Mouse (Mus musculus) kidney, postnatal 25 days (tissue): ENCODE data around the gene Smarca2.

Experiments
- DNase-seq, 2 experiments: peaks; one replicate each; pipeline ENCODE4 v3.0.0; 2021; ENCODE audit warnings: mixed read lengths in 2 of 2

Smarca2 gene

DNA sequence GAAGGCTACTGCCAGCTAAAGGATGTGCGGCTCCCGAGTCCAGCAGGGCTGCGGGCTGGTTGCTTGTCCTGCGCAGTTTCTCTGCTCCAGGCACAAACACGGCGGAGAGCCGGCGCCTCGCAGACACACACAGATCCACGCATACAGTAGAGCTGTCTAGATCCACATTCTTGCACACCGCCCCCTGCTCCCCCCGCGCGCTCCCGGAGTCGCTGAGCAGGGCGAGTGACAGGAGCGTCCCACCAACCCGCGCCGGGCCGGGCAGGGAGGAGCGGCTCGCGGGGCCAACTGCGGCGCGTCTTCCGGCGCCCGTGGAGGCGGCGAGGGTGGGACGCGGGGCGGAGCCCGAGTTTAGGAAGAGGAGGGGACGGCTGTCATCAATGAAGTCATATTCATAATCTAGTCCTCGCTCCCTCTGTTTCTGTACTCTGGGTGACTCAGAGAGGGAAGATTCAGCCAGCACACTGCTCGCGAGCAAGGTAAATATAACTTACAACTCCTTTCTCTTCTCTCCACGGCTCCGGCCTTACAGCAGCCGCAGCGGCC, at the start of gene Smarca2:
Gene Smarca2, plus strand, starts transcription at position 296 of the 546 bp plus-strand sequence.
- peak; percentile 97 to 99 for DNase-seq

- no peak for DNase-seq
Measured at GRCm38 (mm10) chr19:26564850-26565249, 40.0 kb upstream of the Smarca2 start.

DNA sequence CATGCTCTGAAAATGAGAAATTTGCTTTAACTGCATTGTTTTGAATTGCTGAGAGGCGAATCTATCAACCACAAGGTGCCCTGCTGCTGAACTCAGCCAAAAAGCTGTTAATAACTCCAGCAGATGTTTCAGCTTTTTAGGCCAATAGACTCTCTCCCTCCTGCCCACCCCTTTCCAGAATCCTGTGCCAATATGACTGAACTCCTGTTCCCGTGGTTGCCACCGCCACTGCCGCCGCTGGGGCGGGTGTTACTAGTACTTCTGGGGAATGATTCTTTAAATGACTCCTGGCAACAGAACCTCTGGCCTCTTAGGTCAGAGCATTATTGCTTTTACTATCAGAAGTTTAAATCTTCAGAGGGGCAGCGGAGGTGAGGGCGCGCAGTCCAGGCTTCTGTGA, 38.7 kb upstream of the Smarca2 start:
- peak; percentile 11 to 40 for DNase-seq

- no peak for DNase-seq
Measured at GRCm38 (mm10) chr19:26568236-26568635, 36.6 kb upstream of the Smarca2 start.

DNA sequence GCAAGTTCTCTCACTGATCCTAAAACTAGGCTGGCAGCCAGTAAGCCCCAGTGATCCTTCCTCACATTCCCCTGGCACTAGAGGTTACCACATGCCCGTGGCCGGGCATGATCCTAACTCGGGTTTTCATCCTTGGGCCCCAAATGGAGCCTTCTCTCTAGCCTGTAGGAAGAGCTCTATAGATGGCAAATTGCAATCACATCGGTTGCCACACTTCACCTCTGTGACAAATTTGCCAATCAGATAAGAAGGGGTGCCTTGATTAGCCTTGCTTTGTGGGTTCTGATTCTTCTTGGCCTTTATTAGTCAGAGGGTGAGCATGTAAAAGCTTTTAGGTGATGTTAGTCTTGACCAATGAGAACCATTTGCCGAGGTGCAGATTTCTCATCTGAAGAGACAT, 35.9 kb upstream of the Smarca2 start:
- no peak for DNase-seq

GRCm38 (mm10) chr19:26569461-26569860, 35.4 kb upstream of the Smarca2 start:
- no peak for DNase-seq

DNA sequence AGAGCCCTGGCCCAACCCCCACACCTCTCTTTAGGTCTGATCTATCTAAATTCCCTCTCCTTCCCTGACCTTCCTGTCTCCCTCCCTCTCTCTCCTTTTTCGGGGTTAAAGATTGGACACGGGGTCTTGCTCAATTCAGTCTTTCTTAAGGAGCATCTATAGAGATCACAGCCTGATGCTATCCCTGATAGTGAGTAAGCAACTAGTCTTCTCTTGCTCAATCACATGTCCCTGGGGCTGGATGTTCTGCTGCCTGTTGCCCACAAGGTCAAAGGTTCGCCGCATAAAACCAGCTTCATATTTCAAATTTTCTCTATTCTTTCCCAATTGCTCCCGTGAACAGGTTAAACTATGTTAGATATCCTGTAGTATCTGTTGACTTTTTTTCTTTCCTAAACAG, 25.2 kb upstream of the Smarca2 start:
- DNase-seq = peak; percentile 30 to 45

- peak; percentile 57 to 74 for DNase-seq
Measured at GRCm38 (mm10) chr19:26580061-26580460, 24.8 kb upstream of the Smarca2 start.

DNA sequence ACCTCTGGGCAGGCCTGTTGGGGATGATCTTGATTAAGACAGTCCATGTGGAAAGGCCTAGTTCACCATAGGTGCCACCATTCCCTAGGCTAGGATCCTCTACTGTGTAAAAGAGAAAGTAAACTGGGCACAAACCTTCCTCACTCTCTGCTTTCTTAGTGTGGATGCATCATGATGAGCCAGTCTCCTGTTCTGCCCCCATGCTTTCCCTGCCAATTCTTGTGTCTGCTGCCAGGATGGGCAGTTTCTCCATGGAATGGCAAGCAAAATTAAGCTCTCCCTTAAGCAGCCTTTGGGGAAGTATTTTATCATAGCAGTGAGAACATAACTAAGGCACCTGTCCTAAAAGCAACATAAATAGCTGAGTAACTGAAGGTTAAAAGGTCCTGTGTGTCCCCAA, 10.2 kb upstream of the Smarca2 start:
- no peak for DNase-seq

GRCm38 (mm10) chr19:26601459-26601858, 3.4 kb upstream of the Smarca2 start:
- no peak for DNase-seq

- DNase-seq = no peak
Measured at GRCm38 (mm10) chr19:26603296-26603860, 1.5 kb upstream of the Smarca2 start.

GRCm38 (mm10) chr19:26603906-26604754, 720 bp upstream of the Smarca2 start:
- DNase-seq = peak; percentile 64 to 83

DNA sequence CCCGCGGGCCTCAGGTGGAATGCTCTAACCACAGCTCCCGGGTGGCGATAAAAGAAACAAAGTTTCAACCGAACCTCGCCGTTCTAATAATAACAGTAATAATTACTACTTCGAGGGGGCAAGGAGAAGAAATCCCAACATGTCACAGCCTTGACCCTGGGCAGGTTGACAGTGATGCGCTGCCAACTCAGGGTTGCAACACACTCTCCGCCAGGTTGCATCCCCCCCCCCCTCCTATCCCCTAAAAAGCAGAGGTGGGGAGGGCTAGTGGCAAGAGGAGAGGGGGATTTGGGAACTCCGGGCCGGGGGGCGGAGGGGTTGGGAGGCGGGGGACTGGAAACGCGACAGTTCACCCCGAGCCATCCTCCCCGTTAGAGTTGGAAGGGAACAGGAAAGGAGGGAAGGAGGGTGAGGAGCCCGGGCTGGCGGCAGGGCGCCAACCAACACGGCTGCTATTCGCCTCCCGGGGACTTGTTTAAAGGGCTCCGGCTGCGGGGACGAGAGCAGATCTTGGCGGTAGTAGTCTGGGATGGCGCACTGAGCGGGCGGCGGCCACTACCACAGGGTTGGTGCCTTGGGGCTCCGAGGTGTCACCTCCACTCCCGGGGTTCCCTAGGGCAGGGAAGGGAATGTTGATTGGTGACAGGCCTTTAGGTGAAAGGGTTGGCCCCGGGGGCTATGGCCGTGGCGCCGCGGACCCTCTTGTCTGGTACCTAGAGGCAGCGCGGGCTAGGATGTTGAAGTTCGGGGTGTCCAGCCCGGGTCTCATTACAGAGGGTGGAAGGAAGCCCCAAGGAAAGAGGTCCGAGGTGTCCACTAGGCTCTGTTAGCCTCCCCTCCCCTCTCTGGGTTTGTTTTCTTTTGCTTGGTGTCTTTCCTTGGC, 829 bp downstream of the Smarca2 start:
- peak; percentile 70 to 82 for DNase-seq

DNA sequence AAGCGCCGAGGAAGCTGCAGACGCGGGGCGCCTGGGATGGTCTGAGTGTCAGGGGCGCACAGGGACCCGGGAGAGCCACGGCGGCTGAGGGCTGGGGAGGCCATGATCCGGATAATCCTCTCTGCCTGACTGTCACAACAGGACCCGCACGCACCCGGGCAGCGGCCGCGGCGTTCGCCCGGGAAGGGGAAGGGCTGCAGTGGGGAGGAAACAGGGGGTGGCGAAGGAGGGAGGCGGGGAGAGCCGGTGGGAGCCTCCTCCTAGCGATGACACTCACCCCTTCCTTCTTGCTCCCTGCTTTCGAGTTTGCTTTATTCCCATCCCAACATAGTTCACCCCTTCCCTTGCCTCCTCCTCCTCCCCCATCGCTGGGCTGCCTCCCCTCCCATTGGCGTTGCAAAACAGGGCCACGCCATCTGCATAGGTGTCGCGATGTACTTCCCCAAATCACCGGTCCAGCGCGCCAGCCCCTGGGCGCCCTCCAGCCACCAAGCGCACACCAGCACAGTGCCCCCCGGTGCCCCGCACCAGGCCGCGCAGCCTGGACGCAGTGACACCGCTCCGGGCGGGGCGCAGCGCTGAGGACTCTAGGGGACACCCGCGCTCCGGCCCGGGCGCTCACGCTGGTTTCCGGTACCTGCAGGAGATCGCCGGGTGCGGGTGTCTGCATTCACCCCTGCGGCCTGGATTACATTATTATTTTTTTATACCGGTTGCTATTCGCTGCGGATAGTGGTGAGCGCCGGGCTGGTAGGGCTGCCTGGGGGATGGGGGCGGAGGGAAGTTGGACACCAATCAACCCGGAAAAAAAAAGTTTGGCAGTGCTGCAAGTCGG, 1.7 kb downstream of the Smarca2 start:
- DNase-seq = peak; percentile 69 to 83

- peak; percentile 72 to 86 for DNase-seq
Measured at GRCm38 (mm10) chr19:26607156-26607536, 2.3 kb downstream of the Smarca2 start.

DNA sequence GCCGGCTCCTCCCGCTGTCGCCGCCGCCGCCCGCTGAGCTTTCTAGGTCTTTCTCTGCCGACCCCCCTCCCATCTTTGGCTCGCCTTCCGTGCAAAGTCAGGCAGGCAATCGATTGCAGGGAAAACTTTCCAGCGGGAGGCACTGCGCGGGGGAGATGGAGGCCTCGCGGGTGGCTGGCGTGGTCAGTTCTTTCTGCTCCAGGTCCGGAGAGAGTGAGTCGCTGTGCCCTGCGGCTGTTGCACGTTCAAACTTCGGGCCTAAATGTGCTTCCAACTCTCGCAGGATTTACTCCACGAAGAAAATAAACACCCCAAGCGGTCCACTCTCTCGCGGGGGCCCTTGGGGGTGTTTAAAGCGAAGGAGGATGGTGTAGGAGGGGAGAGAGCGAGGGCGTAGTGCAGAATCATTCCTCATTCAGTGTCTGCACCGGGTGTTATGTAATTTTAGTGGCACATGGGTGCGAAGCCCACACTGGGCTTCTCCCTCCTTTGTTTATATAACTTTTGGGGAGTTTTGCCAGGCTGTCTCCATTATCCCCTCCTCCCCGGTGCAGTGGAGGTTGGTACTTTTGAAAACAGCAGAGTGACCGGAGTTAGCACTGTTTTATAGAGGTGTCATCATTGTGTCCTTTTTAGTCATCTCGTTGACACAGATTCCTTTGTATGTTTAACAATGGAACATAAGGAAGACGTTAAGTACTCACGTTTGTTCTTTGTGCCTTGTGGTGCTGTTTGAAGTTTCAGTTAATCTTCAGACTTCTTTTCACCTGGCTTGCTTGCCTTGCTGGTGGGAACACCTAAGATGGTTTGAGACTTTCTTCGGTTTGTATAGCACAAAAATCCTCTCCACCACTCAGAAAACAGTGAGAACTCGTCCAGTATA, 2.9 kb downstream of the Smarca2 start:
- peak in 1 of 2 experiments; percentile 75 for DNase-seq

DNA sequence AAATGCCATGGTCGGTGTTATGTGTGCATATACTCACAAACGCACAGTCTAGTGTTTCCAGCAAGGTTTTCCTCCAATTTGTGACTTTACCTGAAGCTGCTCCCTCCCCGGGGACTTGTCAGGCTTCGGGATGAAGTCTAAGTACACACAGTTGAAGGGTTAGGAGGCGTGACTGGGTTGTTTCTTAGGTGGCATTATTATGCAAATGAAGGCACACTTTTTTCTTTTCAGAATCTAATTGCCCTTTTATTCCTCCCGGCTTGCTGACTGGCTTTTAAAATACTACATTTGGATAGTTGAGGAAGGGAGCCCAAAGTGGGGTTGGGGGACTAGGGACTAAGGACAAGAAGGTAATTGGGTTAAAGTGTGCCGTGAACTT, 3.6 kb downstream of the Smarca2 start:
- DNase-seq = peak; percentile 12 to 43

DNA sequence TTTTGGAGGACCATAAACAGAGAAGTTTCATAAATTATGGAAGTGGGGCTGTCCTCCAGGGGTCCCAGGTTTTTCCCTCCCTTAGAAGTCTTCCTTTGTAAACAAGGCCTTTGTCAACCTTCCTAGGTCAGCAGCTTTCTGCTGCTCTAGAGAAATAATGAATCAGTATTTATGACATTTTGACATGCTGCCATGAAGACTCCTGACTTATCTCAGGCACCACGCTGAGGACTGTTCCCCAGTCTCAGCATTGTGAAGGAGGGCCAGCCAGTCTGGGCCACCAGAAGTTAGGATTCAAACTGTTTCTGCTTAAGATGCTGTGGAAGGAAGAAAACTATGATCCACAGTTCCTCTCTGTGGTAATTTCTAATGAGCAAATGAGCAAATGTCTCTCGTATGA, 4.8 kb downstream of the Smarca2 start:
- DNase-seq = no peak

- no peak for DNase-seq
Measured at GRCm38 (mm10) chr19:26612995-26613394, 8.1 kb downstream of the Smarca2 start.

DNA sequence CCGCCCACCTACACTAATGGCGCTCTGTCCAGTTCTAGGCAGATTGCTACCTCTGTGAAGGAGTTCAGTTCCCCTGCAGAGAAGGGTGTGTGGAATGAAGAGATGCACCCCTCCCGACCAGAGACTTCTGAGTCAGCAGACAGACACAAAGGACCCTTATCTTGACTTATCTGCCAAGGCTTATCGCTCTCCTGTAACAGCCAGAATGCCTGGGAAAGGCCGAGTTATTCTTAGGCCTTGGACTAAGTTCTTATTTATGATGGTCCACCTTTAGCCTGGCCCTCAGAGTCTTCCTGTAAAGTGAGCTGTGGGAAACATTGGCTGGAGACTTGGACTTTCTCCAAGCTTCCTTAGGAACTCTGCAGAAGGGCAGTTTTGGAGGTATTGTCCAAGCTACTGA, 8.8 kb downstream of the Smarca2 start:
- DNase-seq = peak in 1 of 2 experiments; percentile 20

GRCm38 (mm10) chr19:26616271-26616670, 11.4 kb downstream of the Smarca2 start:
- DNase-seq = no peak
